Mouse (Mus musculus): ENCODE results near the gene Fhl4. TPM values are rescaled to one million over a fixed set of nuclear protein-coding genes. Genes with fewer than 3 reads are reported as not detected.
A peak's percentile ranks its signal among the peaks of the same experiment; 100 is the strongest.

The Fhl4 gene
- polyA plus RNA-seq, 1 experiment from 2014 or later = 2.8 TPM

DNA sequence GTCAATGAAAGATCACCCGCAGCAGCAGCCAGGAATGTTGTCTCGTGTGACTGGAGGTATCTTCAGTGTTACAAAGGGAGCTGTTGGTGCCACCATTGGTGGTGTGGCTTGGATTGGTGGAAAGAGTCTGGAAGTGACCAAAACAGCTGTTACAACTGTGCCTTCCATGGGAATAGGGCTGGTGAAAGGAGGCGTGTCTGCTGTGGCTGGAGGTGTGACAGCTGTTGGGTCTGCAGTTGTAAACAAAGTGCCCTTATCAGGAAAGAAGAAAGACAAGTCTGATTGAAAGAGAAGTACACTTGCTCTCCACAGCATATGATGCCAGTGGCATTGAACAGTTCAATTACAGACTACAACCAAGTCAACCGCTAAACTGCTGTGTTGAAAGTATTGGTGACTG lies 12.1 kb upstream of the Fhl4 start:
- 93% methylated on average over 4 of the region's 4 CpGs for WGBS

DNA sequence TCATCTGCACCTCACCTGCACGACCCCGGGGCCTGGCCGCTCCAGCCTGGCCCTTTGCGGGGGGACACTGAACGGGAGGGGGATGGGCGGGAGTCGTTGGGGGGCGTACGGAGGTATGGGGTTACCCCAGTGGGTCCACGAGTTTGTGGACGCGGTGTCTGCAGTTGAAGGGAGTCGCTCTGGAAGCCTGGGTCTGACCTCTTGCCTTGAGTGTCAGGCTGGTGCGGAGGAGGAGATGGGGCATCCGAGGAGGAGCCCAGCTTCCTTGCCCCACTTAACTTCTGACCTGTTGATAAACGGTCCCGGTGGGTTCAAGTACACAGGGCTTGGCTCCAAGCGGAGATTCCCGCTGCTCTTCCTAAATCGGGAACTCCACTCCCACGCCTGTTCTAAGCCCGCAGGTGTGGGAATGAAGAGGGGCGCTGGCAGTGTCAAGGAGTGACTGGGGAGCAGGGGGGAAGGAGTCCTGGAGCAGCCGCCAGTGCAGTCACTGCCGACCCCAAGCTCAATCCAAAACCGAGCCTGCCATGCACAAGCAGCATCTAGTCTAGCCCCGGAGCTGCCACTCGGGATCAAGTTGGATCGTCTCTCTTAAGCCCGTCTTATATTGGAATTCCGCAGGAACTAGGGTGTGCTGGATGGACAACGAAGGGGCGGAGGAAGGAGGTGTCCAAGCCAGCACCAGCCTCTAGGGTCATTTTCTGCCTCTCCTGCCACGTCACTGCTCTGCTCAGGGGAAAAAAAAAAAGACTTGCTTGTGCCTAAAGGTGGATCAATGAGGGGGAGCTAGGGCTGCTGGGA lies 990 bp upstream of the Fhl4 start:
- Histone ChIP-seq H3K36me3 (ENCODE audit: control insufficient read depth, insufficient read depth, low read length) (no peaks in the 10 kb centered on the region), H3K9me3 (ENCODE audit: control insufficient read depth, low read length) (no peaks in the 10 kb centered on the region), H3K9ac (replicated peaks; ENCODE audit: low read depth, low read length) (peak overlapping the region; percentile 84), H3K4me2 (ENCODE audit: low read depth, low read length) (peak overlapping the region; percentile 97), H3K27ac (ENCODE audit: low read depth, low read length) (peak overlapping the region; percentile 34; the same call in 1 of the 2 replicates), H3K4me3 (ENCODE audit: low read depth, low read length) (peak overlapping the region; percentile 94), H3K4me1 (ENCODE audit: control insufficient read depth, insufficient read depth, low read length) (peaks cover 13% of the 10 kb centered on the region), H3K27me3 (ENCODE audit: control insufficient read depth, insufficient read depth, low read length) (no peaks in the 10 kb centered on the region)
- ATAC-seq (ENCODE audit: low read depth) = peak; percentile 2; the same call in 1 of the 2 replicates
- WGBS = under 1% methylated on average over 34 of the region's 34 CpGs

More for the DNA sequence above, 12.1 kb upstream of the Fhl4 start:
- ATAC-seq (ENCODE audit: low read depth) = no peak
- Histone ChIP-seq H3K4me1 (ENCODE audit: control insufficient read depth, insufficient read depth, low read length) (no peaks in the 10 kb centered on the region), H3K9ac (replicated peaks; ENCODE audit: low read depth, low read length) (no peak overlapping the region), H3K36me3 (ENCODE audit: control insufficient read depth, insufficient read depth, low read length) (no peaks in the 10 kb centered on the region; the same call in 1 of the 2 replicates), H3K27me3 (ENCODE audit: control insufficient read depth, insufficient read depth, low read length) (no peaks in the 10 kb centered on the region), H3K4me3 (ENCODE audit: low read depth, low read length) (no peak overlapping the region), H3K27ac (ENCODE audit: low read depth, low read length) (no peak overlapping the region), H3K9me3 (ENCODE audit: control insufficient read depth, low read length) (no peaks in the 10 kb centered on the region), H3K4me2 (ENCODE audit: low read depth, low read length) (no peak overlapping the region)

DNA sequence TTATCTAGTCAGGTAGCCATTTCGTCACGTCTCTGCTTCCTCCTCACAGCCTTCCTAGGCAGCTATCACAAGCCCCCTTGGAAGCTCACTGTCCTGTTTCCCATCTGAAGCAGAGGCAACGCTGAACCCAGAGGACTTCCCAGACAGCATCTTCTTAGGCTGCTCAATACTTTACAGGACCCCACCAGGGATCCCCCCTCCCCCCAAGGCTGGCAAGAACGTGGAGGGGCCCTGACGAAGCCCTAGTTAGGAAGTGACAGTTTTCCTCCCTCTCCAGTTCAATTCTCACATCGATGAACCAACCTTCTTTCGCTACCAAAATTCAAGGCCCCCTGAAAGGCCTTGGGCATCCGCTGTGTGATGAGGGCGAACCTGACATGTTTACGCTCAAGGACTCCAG lies 454 bp downstream of the Fhl4 start:
- peak overlapping the region; percentile 88 for H3K27ac ChIP-seq (ENCODE audit: low read depth, low read length)
- no peaks in the 10 kb centered on the region for H3K36me3 ChIP-seq (ENCODE audit: control insufficient read depth, insufficient read depth, low read length)
- no peaks in the 10 kb centered on the region for H3K9me3 ChIP-seq (ENCODE audit: control insufficient read depth, low read length)
- peak overlapping the region; percentile 85 for H3K4me2 ChIP-seq (ENCODE audit: low read depth, low read length)
- H3K4me1 ChIP-seq (ENCODE audit: control insufficient read depth, insufficient read depth, low read length) = peaks cover 13% of the 10 kb centered on the region
- H3K9ac ChIP-seq (replicated peaks; ENCODE audit: low read depth, low read length) = peak overlapping the region; percentile 82
- peak overlapping the region; percentile 94 for H3K4me3 ChIP-seq (ENCODE audit: low read depth, low read length)
- 1% methylated on average over 10 of the region's 10 CpGs for WGBS
- peak; percentile 45 for ATAC-seq (ENCODE audit: low read depth)
- H3K27me3 ChIP-seq (ENCODE audit: control insufficient read depth, insufficient read depth, low read length) = no peaks in the 10 kb centered on the region

DNA sequence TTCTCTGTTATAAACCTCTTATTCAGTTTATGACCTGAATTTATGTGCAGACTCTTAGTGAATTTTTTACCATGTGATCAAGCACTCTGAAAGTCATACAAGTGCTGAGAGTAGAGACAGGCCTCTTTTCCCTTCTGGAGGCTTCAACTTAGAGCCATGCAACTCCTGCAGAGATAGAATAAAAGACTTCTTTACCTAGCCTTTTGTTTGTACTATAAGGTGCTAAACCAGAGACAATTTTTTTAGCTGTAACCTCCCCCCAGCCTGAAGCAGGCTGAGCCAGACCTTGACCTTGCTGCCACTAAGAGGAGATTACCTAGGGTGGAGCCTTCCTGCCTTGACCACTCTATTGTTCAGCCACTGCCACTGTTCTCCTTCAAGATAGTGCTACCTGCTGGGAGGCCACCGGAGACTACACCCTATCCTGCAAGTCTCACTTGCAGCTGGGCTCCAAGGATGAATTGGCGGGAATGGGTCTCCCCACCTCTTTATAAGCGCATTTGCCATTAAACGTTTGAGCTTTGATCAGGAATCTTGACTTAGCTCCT lies 30.6 kb downstream of the Fhl4 start:
- H3K9me3 ChIP-seq (ENCODE audit: control insufficient read depth, low read length) = no peaks in the 10 kb centered on the region
- H3K27me3 ChIP-seq (ENCODE audit: control insufficient read depth, insufficient read depth, low read length) = no peaks in the 10 kb centered on the region
- no peak overlapping the region for H3K4me2 ChIP-seq (ENCODE audit: low read depth, low read length)
- no peaks in the 10 kb centered on the region for H3K4me1 ChIP-seq (ENCODE audit: control insufficient read depth, insufficient read depth, low read length)
- H3K4me3 ChIP-seq (ENCODE audit: low read depth, low read length) = no peak overlapping the region
- H3K9ac ChIP-seq (replicated peaks; ENCODE audit: low read depth, low read length) = no peak overlapping the region
- 54% methylated on average over 4 of the region's 4 CpGs for WGBS
- H3K27ac ChIP-seq (ENCODE audit: low read depth, low read length) = no peak overlapping the region
- ATAC-seq (ENCODE audit: low read depth) = no peak
- H3K36me3 ChIP-seq (ENCODE audit: control insufficient read depth, insufficient read depth, low read length) = no peaks in the 10 kb centered on the region

DNA sequence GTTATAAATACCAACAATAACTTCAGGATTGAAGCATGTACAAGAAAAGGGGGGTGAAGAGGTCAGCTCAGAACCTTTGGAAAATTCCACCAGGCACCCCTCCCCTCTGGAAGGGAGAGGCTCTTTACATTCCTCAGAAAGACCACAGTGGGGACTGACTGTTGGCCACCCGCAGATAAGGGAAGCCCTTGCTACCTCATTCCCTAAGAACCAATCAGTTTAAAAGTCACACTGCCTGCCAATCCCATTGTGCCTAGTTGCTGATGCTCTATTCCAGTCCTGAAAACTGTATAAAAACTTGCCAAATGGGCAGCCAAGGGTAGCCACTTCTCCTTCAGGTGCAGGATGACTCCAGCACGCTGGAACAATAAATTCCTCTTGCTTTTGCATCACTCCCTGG lies 47.4 kb downstream of the Fhl4 start:
- H3K9ac ChIP-seq (replicated peaks; ENCODE audit: low read depth, low read length) = no peak overlapping the region
- H3K27me3 ChIP-seq (ENCODE audit: control insufficient read depth, insufficient read depth, low read length) = no peaks in the 10 kb centered on the region
- WGBS = 93% methylated on average over 2 of the region's 2 CpGs
- no peaks in the 10 kb centered on the region for H3K36me3 ChIP-seq (ENCODE audit: control insufficient read depth, insufficient read depth, low read length)
- H3K4me3 ChIP-seq (ENCODE audit: low read depth, low read length) = no peak overlapping the region
- no peaks in the 10 kb centered on the region for H3K4me1 ChIP-seq (ENCODE audit: control insufficient read depth, insufficient read depth, low read length)
- H3K9me3 ChIP-seq (ENCODE audit: control insufficient read depth, low read length) = no peaks in the 10 kb centered on the region
- no peak overlapping the region for H3K27ac ChIP-seq (ENCODE audit: low read depth, low read length)
- H3K4me2 ChIP-seq (ENCODE audit: low read depth, low read length) = no peak overlapping the region
- ATAC-seq (ENCODE audit: low read depth) = no peak

DNA sequence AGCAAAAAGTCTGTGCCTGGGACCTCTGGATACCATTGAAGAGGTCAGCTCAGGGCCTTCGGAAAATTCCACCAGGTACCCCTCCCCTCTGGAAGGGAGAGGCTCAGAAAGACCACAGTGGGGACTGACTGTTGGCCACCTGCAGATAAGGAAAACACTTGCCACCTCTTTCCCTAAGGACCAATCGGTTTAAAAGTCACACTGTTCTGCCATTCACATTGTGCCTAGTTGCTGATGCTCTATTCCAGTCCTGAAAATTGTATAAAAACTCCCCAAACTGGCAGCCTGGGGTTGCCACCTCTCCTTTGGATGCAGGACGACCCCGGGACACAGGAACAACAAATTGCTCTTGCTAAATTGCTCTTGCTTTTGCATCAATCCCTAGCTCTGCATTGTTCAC lies 49.8 kb downstream of the Fhl4 start:
- WGBS = 6% methylated on average over 4 of the region's 4 CpGs

DNA sequence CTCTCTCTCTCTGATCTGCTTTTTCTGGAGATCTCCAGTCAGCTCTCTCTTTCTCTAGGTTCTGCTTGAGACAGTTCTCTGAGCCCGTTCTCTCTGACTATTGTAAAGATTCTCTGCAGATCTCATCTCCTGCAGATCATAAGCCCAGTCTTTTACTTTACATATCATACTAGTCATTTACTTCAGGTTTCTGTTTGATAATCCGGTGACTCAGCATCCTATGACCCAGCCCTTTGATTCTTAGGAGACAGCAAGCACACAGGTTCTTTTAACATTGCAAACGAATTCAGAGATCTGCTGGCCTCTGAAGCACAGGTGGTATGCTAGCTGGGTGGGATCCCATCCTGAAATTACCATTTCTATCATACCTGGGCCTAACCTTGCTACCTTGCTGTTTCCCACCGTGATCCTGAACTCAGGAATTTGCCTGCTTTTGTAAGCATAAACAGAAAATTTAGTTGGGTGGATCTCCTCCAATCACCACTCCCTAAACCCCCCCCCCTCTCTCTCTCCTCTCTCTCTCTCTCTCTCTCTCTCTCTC lies 51.6 kb downstream of the Fhl4 start:
- no peak for ATAC-seq (ENCODE audit: low read depth)
- Histone ChIP-seq H3K36me3 (ENCODE audit: control insufficient read depth, insufficient read depth, low read length) (no peaks in the 10 kb centered on the region), H3K4me2 (ENCODE audit: low read depth, low read length) (no peak overlapping the region), H3K9me3 (ENCODE audit: control insufficient read depth, low read length) (no peaks in the 10 kb centered on the region), H3K4me3 (ENCODE audit: low read depth, low read length) (no peak overlapping the region), H3K27ac (ENCODE audit: low read depth, low read length) (no peak overlapping the region), H3K9ac (replicated peaks; ENCODE audit: low read depth, low read length) (no peak overlapping the region), H3K27me3 (ENCODE audit: control insufficient read depth, insufficient read depth, low read length) (no peaks in the 10 kb centered on the region), H3K4me1 (ENCODE audit: control insufficient read depth, insufficient read depth, low read length) (no peaks in the 10 kb centered on the region)
- 59% methylated on average over 4 of the region's 4 CpGs for WGBS

More for the DNA sequence above, 49.8 kb downstream of the Fhl4 start:
- Histone ChIP-seq H3K4me1 (ENCODE audit: control insufficient read depth, insufficient read depth, low read length) (no peaks in the 10 kb centered on the region), H3K4me2 (ENCODE audit: low read depth, low read length) (no peak overlapping the region), H3K9ac (replicated peaks; ENCODE audit: low read depth, low read length) (no peak overlapping the region), H3K36me3 (ENCODE audit: control insufficient read depth, insufficient read depth, low read length) (no peaks in the 10 kb centered on the region), H3K27me3 (ENCODE audit: control insufficient read depth, insufficient read depth, low read length) (no peaks in the 10 kb centered on the region), H3K4me3 (ENCODE audit: low read depth, low read length) (no peak overlapping the region), H3K9me3 (ENCODE audit: control insufficient read depth, low read length) (no peaks in the 10 kb centered on the region), H3K27ac (ENCODE audit: low read depth, low read length) (no peak overlapping the region)
- ATAC-seq (ENCODE audit: low read depth) = no peak

DNA sequence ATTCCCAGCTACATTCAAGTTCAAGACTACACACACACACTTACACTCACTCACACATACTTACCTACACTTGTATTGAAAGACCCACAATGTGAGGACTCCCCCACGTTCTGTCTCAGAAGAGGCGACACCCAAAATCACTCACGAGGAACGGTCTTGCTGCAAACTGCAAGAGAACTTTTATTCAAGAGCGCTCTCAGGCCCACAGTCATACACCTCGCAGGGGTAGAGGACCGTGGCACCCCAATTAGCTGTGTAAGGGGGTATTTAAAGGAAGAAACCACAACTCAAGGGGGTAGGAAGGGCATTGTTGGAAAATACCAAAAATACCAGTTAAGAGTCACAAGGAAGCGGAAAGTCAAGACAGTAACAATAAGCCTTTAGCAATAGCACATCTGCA lies 54.3 kb downstream of the Fhl4 start:
- Histone ChIP-seq H3K4me1 (ENCODE audit: control insufficient read depth, insufficient read depth, low read length) (peaks cover 5% of the 10 kb centered on the region; the same call in 1 of the 2 replicates), H3K9me3 (ENCODE audit: control insufficient read depth, low read length) (no peaks in the 10 kb centered on the region), H3K36me3 (ENCODE audit: control insufficient read depth, insufficient read depth, low read length) (no peaks in the 10 kb centered on the region), H3K27ac (ENCODE audit: low read depth, low read length) (no peak overlapping the region), H3K4me3 (ENCODE audit: low read depth, low read length) (no peak overlapping the region), H3K27me3 (ENCODE audit: control insufficient read depth, insufficient read depth, low read length) (no peaks in the 10 kb centered on the region), H3K9ac (replicated peaks; ENCODE audit: low read depth, low read length) (no peak overlapping the region), H3K4me2 (ENCODE audit: low read depth, low read length) (no peak overlapping the region)
- 95% methylated on average over 8 of the region's 8 CpGs for WGBS
- no peak for ATAC-seq (ENCODE audit: low read depth)

DNA sequence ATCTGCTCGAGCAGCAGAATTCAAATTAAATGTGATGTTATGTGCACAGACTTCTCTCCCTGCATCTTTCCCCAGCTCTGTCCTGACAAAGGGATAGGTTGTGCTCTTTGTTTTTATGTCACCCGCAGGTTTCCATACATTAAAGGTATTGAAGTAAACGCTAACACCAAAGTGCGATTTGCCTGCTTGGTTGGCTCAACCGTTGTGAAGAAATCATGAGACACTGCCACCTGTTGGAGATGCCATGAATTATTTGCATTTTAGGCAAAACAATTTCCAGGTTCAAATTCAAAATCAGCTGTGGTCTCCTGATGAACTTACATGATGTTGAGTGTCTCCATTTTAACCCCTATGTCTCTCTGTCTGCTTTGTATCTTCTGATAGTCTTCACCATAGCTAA lies 55.7 kb downstream of the Fhl4 start:
- Histone ChIP-seq H3K27me3 (ENCODE audit: control insufficient read depth, insufficient read depth, low read length) (peaks cover 2% of the 10 kb centered on the region; the same call in 1 of the 2 replicates), H3K9ac (replicated peaks; ENCODE audit: low read depth, low read length) (no peak overlapping the region)
- no peak for ATAC-seq (ENCODE audit: low read depth)

More for the DNA sequence above, 55.7 kb downstream of the Fhl4 start:
- Histone ChIP-seq H3K4me3 (ENCODE audit: low read depth, low read length) (no peak overlapping the region), H3K9me3 (ENCODE audit: control insufficient read depth, low read length) (no peaks in the 10 kb centered on the region), H3K4me2 (ENCODE audit: low read depth, low read length) (no peak overlapping the region), H3K36me3 (ENCODE audit: control insufficient read depth, insufficient read depth, low read length) (no peaks in the 10 kb centered on the region), H3K4me1 (ENCODE audit: control insufficient read depth, insufficient read depth, low read length) (peaks cover 5% of the 10 kb centered on the region; the same call in 1 of the 2 replicates), H3K27ac (ENCODE audit: low read depth, low read length) (no peak overlapping the region)
- WGBS = 36% methylated on average over 5 of the region's 5 CpGs

Data from neural tube, embryonic 14.5 days (tissue).